Mouse (Mus musculus) myocyte (in vitro differentiated cells): ENCODE results near the gene Phldb3.

ENCODE experiments used
- CEBPB ChIP-seq: IDR thresholded peaks from 2 replicates; pipeline ENCODE4 v1.6.1; 2011; ENCODE audit warnings: mild to moderate bottlenecking, moderate library complexity; ENCODE audit not compliant: poor library complexity, insufficient read depth, severe bottlenecking
- E2F4 ChIP-seq: IDR thresholded peaks from one replicate; pipeline ENCODE4 v1.6.1; 2011; ENCODE audit warnings: mild to moderate bottlenecking, control low read depth, moderate library complexity; ENCODE audit not compliant: insufficient read depth
- MAX ChIP-seq: IDR thresholded peaks from one replicate; pipeline ENCODE4 v1.6.1; 2011; ENCODE audit warnings: low read depth, mild to moderate bottlenecking, control low read depth
- MYOD1 ChIP-seq, 3 experiments: IDR thresholded peaks; one replicate each; pipeline ENCODE4 v1.6.1; 2011; ENCODE audit warnings: control low read depth in 2 of 3, low read depth in 2 of 3, mild to moderate bottlenecking in 2 of 3, moderate library complexity in 1 of 3; ENCODE audit not compliant: insufficient read length in 2 of 3, control insufficient read depth in 1 of 3
- MYOG ChIP-seq, 3 experiments: IDR thresholded peaks; one replicate each; pipeline ENCODE4 v1.6.1; 2011; ENCODE audit warnings: control low read depth in 2 of 3, low read depth in 2 of 3, mild to moderate bottlenecking in 2 of 3; ENCODE audit not compliant: insufficient read length in 2 of 3, control insufficient read depth in 1 of 3, insufficient read depth in 1 of 3
- POLR2A ChIP-seq: IDR thresholded peaks from one replicate; pipeline ENCODE4 v1.6.1; 2011; ENCODE audit warnings: low read depth, mild to moderate bottlenecking, control low read depth, moderate library complexity; ENCODE audit not compliant: insufficient read length
- POLR2AphosphoS2 ChIP-seq: IDR thresholded peaks from one replicate; pipeline ENCODE4 v1.6.1; 2011; ENCODE audit warnings: low read depth, control low read depth; ENCODE audit not compliant: insufficient read length
- TCF12 ChIP-seq: IDR thresholded peaks from one replicate; pipeline ENCODE4 v1.6.1; 2011; ENCODE audit warnings: mild to moderate bottlenecking, control low read depth; ENCODE audit not compliant: poor library complexity, insufficient read depth, severe bottlenecking
- TCF3 ChIP-seq: IDR thresholded peaks from one replicate; pipeline ENCODE4 v1.6.1; 2011; ENCODE audit warnings: low read depth, control low read depth; ENCODE audit not compliant: insufficient read length
- USF1 ChIP-seq: IDR thresholded peaks from one replicate; pipeline ENCODE4 v1.6.1; 2011; ENCODE audit warnings: low read depth, mild to moderate bottlenecking, control low read depth, moderate library complexity

- TF ChIP-seq USF1 (no peak), POLR2A (no peak), TCF12 (no peak), MAX (no peak), CEBPB (no peak), MYOG (IDR thresholded peaks at IDR 0.05; ENCODE audit: control insufficient read depth in 1 of 3, insufficient read depth in 1 of 3, insufficient read length in 2 of 3, low read depth in 2 of 3) (no peak), MYOD1 (IDR thresholded peaks at IDR 0.05; ENCODE audit: control insufficient read depth in 1 of 3, insufficient read length in 2 of 3, low read depth in 2 of 3) (no peak), TCF3 (no peak), POLR2AphosphoS2 (no peak), E2F4 (no peak)
These were observed 7.2 kb downstream of the Phldb3 start for GRCm38 (mm10) chr7:24617763-24618162.
